Mouse (Mus musculus): ENCODE measurements around the gene Vmn2r7.
"Not testable (repeated sequence)": the region's sequence is repeated elsewhere in the genome, so short reads cannot be mapped to it uniquely, and the experiment has no call there.

Vmn2r7 gene

DNA sequence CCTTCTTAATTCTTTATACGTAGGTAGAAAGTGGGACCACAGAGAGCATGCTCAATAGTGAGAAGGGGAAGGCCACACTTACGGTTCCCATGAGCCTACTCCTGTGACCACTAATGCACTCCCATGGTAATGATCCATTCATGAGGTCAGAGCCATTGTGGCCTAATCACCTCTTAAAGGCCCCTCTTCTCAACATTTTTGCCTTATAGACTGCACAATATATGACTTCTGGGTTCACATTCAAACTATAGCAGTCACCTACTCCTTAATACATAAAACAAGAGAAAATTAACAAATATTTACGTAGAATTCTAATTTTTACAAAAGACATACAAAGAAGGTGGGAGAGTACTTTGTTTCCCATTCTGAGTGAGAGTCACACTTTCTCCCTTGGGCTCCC is at the start of gene Vmn2r7:
Gene Vmn2r7, minus strand, starts transcription at position 101 of the 400 bp plus-strand sequence.
- not testable (repeated sequence) for DNase-seq (ENCODE audit: low spot score)

DNA sequence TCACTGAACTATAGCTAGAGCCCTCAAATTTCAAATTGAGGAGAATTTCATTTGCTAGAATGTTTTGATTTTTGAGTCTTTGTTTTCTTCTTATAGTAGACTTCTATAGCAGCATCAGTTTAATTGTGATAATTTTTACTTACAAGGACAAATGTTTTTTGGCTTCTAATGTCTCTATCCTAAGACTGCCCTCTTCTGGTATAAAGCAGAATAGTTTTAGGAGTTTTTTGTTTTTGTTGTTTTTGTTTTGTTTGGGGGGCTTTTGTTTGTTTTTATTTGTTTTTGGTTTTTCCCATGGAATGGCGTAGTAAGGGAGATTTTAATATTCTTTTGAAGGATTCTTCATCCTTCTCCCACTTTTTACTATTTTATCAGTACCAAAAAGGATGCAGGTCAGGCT is 45.2 kb upstream of the Vmn2r7 start:
- no peak for DNase-seq (ENCODE audit: low spot score)

DNA sequence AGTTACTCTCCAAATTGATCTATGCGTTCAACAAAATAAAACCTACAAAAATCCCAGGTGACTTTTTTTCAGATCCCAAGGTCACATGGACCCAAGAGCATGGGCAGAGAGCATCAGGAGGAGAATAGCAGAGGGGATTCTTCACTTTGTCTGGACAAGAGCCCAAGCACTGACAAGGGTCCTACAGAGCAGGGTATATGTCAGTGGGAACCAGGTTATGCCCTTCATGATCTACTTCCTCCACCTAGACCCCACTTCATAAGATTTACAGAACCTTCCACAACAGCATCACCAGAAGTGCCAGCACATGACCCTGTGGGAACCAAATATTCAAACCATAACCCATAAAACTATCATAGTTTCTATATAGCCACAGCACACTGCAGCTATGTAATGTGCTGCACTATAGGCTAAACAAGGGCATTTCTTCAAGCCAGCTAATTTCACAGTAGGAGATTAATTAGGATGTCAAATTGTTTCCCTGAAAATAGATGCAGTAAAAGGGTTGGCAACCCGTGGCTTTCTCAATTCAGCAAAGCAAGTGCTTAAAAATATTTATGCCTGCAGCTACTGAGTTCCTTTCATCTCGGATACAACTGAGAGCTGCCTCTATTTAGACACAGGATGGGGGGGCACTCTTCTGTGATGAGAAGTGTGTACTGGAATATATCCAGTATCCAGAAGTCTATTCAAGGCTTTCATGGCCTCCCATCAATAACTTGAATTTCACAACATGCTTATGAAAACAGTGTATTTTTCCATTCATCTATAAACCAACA is 33.8 kb upstream of the Vmn2r7 start:
- DNase-seq (ENCODE audit: low spot score): no peak

DNA sequence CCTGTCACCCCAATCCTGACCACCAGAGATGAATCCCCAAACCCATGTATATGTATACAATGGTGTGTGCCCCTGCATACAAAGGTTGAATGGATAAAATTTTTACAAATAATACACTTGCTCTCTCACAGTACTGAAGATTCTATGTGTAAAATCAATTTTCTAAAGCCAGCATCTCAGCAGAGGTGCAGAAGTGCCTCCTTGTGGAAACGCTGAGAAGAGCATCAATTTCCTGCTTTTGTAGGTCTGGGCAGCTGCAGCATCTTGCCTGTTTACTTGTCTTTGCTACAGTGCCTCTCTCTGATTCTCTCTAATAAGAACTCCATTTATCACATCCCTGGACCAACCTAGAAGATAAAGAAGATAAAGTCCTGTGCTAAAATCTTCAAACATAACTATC is 32.1 kb upstream of the Vmn2r7 start:
- no peak for DNase-seq (ENCODE audit: low spot score)

DNA sequence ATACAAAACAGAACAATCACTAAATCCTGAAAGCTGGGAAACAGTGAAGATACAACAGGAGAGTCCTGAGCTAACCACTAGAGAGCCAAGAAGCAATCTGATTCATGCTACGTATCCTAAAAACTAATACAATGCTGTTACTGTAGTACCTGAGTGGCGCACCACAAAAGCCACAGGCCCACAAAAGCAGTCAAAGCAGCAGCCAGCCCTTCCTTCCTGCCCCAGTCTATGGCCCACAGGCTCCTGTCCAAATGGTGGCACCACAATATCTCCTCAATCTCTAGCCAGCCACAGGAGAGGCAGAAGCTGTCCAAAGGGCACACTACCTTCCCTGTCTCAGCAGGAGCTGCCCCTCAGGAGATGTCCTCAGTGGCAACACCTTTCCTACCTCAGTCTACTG is 1.7 kb downstream of the Vmn2r7 start:
- no peak for DNase-seq (ENCODE audit: low spot score)

DNA sequence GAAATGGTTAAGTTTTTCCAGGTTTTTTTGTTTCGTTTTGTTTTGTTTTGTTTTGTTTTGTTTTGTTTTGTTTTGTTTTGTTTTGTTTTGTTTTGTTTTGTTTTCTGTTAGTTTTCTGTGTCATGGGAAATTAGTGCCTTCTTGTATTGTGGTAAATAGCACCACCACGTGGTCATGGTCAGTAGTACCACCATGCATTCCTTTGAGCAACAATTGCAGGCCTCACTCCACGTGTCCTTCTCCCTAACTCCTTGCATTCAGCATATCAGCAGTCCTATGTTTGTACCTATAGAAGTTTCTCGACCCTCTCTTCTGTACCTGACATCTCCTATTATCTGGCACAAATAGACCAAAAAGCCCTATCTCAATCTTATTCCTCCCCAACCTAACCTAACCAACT is 2.3 kb downstream of the Vmn2r7 start:
- peak; percentile 4 for DNase-seq (ENCODE audit: low spot score)

DNA sequence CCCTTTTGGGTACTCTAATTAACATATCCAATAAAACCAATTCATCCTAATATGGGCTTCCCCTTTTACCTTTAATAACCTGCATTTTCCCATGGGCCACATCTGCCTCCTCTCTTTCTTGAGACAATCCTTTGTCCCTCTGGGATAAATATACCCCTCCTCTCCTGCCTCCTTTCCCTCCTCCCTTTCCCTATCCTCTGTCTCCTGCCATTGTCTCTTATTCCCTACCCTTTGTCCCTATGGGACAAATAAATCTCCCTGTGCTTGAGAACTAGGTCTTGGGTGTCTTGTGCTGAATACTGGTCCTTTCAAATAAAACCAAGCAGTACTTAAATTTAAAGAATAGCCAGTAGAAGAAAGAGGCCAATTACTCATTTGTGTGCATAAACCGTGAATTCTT is 13.4 kb downstream of the Vmn2r7 start:
- DNase-seq (ENCODE audit: low spot score): no peak

GRCm38 (mm10) chr3:64791245-64791591 is 53.3 kb downstream of the Vmn2r7 start:
- no peak for DNase-seq (ENCODE audit: low spot score)

GRCm38 (mm10) chr3:64790509-64791244 is 53.9 kb downstream of the Vmn2r7 start:
- peak; percentile 16 for DNase-seq (ENCODE audit: low spot score)

- DNase-seq (ENCODE audit: low spot score): no peak
Observed at GRCm38 (mm10) chr3:64782901-64783300, 61.7 kb downstream of the Vmn2r7 start.

DNA sequence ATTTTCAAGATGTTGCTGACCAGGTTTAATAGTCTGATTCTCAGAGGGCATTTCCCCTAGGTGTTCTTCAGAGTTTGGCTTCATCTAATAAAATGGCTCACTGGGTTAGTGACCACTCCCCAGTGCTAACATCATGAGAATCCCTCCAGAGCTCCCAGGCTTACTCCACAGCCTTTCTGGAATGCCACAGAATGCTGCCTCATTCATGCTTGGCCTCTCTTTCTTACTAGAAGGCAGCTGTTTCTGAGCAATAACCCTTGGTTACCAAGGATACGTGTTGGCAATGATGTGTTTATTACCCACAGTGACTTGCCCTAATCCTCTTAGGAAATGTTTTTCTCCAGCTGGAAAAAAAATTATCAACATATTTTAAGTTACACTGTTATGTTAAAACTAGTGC is 72.4 kb downstream of the Vmn2r7 start:
- DNase-seq (ENCODE audit: low spot score): no peak

- DNase-seq (ENCODE audit: low spot score): no peak
Observed at GRCm38 (mm10) chr3:64756145-64756544, 88.4 kb downstream of the Vmn2r7 start.

DNA sequence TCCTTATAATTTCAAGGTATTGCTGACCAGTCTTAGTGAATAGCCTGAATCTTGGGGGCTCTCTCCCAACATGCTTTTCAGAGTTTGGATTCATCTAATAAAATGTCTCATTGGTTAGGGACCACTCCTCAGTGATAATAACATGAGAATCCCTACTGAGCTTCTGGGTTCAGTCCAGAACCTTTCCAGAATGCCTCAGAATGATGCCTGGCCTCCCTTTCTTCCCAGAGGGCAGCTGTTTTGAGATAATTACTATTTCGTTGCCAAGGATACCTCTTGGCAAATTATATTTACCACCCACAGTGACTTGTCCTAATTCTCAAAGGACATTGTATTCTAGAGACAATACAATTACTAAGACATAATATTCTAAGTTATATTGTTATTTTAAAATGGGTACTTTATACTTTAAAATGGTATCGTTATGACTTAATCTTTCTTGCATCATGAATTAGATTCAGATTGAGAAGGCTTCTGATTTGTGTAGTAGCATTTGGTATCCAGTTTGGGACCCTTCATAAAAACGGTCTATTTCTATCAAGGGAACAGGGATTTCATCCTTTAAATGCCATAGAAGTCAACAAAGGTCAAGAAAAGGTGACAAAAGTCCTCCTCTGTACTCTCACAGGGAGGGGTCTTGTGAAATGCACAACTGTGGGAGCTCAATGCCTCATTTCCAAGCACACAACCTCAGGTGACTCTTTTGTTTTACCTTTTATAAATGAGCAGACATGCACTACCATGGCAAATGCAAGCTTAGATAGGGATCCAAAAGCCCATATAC is 117.2 kb downstream of the Vmn2r7 start:
- DNase-seq (ENCODE audit: low spot score): not testable (repeated sequence)

GRCm38 (mm10) chr3:64725736-64726135 is 118.8 kb downstream of the Vmn2r7 start:
- not testable (repeated sequence) for DNase-seq (ENCODE audit: low spot score)

- DNase-seq (ENCODE audit: low spot score): not testable (repeated sequence)
Observed at GRCm38 (mm10) chr3:64676069-64676468, 168.5 kb downstream of the Vmn2r7 start.
